Mouse (Mus musculus) brown adipose tissue, adult 24 weeks (tissue): Measurements from ENCODE around the gene Nit1. TPM values are rescaled to one million over a fixed set of nuclear protein-coding genes. Genes with fewer than 3 reads are reported as not detected.
A peak's percentile ranks its signal among the peaks of the same experiment; 100 is the strongest.

ENCODE experiments used
- H3K27ac ChIP-seq: fragments of 200-500 bp; replicated peaks from 2 replicates; pipeline ENCODE4 v1.5.1; 2012; ENCODE audit warnings: low read depth, mild to moderate bottlenecking, low read length
- H3K4me1 ChIP-seq: fragments of 200-500 bp; 2 replicates; pipeline ENCODE4 v1.6.1; 2012; ENCODE audit warnings: low read length, mixed read lengths; ENCODE audit not compliant: control insufficient read depth, insufficient read depth, insufficient read length
- H3K4me3 ChIP-seq: fragments of 200-500 bp; 2 replicates; pipeline ENCODE4 v1.5.1; 2012; ENCODE audit warnings: low read depth, mild to moderate bottlenecking, low read length, moderate library complexity; ENCODE audit not compliant: insufficient read depth
- polyA plus RNA-seq: library from polyadenylated mRNA; stranded (reverse); fragments of >200 nt; gene quantifications from 2 replicates; pipeline ENCODE4 v1.2.4, GENCODE M21; 2012; ENCODE audit not compliant: missing spikeins, insufficient read depth, insufficient read length

Gene Nit1
- polyA plus RNA-seq = 41.1 and 62.5 TPM in 2 replicates

DNA sequence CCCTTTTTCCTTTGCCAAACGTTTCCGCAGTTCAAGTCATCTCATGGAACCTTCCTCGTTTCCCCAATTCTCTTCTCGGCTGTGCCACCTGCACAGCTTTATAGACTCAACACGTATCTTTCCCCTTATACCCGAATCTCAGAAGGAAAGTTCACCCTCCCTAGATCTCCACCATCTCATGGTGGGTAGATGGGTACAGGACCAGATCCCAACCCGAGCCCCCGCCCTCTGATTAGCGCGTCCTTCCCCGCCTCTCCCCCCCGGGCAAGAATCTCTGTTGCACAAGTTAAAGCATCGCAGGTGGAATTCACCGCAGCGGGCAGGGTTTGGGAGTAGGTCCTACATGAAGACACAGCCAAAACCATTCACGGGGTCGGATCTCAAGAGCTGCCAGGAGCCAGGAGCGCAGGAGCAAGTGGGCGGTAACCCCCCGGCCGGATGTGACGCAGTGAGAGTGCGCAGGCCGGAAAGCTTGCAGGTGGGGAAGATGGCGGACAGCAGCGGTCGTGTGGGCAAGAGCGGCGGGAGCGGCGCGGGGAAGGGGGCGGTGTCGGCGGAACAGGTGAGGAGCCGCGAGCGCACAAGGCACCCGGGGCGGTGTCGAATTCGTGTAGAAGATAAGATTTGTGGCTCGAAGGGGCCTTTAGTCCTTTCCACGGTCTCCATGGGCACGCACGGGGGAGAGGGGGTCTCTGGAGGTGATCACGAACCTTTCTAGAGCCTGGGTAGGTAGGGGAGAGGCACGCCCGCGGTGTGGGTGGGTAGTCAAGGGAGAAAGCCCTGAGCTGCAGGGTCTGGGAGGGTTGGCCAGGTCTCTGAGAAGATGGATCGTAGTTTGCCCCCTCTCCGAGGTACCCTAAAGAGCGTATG, at the start of gene Nit1, which contains the start of gene Pfdn2:
Nit1 (minus strand) TSS at position 422 of the 870 bp plus-strand sequence.
Pfdn2 (plus strand) TSS at position 446 of the 870 bp plus-strand sequence.
- Histone ChIP-seq H3K27ac (peak within 1 kb of the TSS; percentile 52), H3K4me3 (peak within 1 kb of the TSS; percentile 79), H3K4me1 (peaks cover 6% of the 10 kb centered on the region; the same call in 1 of the 2 replicates)

DNA sequence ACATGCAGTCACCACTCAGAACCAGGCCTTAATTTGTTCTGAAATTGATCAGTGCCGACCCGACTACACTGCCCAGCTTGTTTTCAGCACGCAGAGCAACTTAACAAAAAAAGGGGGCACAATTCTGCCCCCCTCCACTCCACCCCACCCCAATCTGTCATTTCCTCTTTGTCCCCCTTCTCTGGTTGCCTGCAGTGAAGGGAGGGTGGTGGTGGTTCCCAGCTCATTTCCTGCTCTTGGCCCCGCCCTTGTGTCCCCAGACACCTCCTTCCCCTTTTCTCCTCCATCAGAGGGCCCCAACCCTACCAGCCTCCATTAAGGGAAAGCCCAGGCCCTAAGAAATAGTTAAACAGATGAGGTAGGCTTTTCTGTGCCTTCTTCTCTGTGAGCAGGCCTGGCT, 44.7 kb upstream of the Nit1 start:
- Histone ChIP-seq H3K27ac (peak overlapping the region; percentile 94), H3K4me3 (peak overlapping the region; percentile 62), H3K4me1 (no peaks in the 10 kb centered on the region)

DNA sequence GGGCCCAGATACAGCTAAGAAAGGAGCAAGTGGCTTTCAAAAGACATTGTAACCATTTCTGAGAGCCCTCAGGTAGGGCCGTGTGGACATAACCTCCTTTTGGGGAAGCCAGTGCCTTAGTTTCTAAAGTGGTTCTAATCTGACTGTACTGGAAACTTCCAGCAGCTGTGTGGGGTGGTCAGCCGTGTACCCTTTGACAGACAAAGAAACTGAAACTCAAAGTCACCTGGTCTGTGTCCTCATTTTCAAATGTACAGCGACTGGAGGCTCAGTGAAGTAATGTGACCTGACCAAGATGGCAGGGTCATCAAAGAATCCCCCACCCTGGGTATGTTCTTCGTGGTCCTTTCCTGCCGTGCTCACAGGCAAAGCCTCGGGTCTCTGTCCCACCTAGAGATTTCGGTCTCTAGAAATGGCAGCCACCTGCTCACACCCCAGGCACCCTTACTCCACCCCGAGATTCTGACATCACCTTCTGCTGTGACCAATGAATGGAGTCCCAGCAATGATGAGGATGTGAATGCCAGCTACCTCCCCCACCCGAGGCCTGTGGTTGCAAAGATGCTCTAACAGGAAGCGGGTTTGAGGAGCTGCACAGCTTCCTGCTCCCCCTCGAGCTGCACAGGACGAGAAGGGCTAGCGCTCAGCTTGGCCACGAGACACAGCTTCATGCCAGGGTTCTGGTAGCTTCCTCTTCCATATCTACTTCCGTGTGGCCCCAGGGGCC, 43.1 kb upstream of the Nit1 start, which contains the start of gene Arhgap30:
Arhgap30 (plus strand) TSS at position 579 of the 727 bp plus-strand sequence.
- Histone ChIP-seq H3K4me3 (peak within 1 kb of the TSS; percentile 62), H3K27ac (peak within 1 kb of the TSS; percentile 94), H3K4me1 (no peaks in the 10 kb centered on the region)

DNA sequence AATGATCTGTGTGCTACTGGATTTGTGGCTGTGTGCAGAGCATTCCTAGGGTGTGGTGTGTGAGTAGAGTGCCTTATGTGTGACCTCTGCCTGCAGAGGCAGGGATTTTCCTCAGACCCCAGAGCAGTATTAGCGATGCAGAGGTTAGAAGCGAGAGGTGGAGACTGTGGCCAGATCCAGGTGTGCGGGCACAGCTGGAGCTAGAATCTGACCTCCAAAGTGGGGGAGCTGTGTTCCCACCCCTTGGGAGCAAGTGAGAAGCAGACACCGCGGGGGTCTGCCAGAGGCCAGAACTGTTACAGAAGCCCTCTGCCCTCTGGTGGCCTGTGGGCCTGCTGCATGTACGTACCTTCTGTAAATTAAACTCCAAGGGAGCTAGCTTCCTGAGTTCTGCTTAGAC, 41.7 kb upstream of the Nit1 start:
- no peak overlapping the region for H3K4me3 ChIP-seq
- no peaks in the 10 kb centered on the region for H3K4me1 ChIP-seq
- H3K27ac ChIP-seq = no peak overlapping the region

DNA sequence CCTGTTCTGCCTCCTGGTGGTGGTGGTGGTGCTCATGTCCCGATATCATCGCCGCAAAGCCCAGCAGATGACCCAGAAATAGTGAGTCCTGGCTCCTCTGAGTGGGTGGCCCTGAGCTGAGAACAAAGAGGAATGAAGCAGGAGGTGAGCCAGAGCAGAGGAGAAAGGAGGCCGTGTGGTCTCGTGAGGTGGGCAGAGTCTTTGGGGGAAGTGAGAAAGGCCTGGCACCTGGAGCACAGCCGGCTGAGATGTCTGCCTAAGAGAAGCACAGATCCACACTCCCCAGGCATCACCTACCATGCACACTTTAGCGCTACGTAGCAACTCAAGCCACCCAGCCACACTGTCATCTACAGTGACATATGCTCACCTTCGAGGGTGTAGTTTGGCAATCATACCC, 39.7 kb upstream of the Nit1 start:
- Histone ChIP-seq H3K27ac (no peak overlapping the region), H3K4me3 (no peak overlapping the region), H3K4me1 (0 out of 2 replicates have a peak, but pooled peaks cover 1% of the 10 kb centered on the region)

DNA sequence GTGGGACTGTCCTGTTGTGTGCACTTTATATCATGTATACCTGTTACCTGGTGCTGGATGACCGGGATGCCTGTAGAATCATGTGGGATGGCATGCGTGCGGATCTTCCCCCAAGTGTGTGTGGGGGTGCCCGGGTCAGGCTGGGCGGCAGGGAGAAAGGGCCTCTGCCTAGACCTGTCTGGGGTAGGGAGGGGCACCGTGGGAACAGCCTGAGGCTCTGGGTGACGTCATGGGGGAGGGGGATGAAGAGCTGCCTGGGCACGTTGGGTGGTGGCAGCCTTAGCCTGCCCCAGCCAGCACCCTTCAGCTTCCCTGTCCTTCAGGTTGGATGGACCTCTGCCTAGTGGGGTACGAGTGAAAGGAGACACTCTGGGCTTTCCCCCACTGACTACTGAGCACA, 38.9 kb upstream of the Nit1 start:
- no peak overlapping the region for H3K4me3 ChIP-seq
- 0 out of 2 replicates have a peak, but pooled peaks cover 3% of the 10 kb centered on the region for H3K4me1 ChIP-seq
- no peak overlapping the region for H3K27ac ChIP-seq

DNA sequence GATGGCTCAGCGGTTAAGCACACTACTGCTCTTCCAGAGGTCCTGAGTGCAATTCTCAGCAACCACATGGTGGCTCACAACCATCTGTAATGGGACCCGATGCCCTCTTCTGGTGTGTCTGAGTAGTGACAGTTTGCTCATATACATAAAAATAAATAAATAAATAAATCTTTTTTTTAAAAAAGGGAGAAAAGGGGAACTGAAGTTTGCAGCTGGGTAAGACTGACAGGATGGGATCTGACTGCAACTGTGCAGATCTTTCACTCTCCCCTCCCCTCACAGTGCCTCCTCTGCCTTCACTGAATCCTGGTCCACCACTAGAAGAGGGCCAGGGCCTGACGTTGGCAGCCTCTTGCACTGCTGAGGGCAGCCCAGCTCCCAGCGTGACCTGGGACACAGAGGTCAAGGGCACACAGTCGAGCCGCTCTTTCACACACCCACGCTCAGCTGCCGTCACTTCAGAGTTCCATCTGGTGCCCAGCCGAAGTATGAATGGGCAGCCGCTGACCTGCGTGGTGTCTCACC, 36.7 kb upstream of the Nit1 start:
- H3K4me3 ChIP-seq = no peak overlapping the region
- H3K4me1 ChIP-seq = 0 out of 2 replicates have a peak, but pooled peaks cover 3% of the 10 kb centered on the region
- H3K27ac ChIP-seq = no peak overlapping the region

DNA sequence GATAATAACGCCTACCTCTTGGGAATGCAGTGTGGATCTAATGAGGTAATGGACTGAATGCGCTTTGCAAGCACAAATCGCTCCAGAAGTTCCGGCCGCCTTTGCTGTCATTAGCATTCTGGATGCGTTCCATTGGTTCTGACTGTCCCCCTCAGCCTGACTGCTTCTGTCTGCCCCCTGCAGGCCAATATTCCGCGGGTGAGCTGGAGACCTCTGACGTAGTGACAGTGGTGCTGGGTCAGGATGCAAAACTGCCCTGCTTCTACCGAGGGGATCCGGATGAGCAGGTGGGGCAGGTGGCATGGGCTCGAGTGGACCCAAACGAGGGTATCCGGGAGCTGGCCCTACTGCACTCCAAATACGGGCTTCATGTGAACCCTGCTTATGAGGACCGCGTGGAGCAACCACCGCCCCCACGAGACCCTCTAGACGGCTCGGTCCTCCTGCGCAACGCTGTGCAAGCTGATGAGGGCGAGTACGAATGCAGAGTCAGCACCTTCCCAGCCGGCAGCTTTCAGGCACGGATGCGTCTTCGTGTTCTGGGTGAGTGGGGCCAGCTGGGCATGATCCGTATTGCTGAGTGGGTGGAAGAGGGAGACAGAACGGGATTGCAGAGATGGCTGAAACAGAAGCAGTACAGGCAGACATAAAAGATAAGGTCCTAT, 34.6 kb upstream of the Nit1 start:
- Histone ChIP-seq H3K27ac (no peak overlapping the region), H3K4me3 (0 out of 2 replicates have a peak overlapping the region, but pooled peaks have one; percentile 12), H3K4me1 (0 out of 2 replicates have a peak, but pooled peaks cover 3% of the 10 kb centered on the region)

DNA sequence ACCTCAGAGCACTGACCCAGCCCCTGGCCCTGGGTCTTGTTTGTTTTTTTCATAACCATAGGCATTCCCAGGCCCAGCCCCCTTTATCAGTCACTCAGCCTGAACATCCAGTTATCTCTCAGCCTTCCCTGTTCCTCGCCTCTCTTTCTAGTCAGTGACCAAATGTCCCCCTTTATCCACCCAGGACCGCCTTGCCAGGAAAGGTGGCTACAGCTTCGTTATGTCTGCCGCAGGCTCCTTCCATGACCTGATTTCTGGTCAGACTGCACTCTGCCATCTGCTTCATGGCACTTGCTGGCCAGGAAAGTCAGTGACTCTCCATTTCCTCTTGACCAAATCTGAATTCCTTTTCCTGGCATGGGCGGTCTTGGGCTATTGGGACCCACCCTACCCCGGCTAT, 32.9 kb upstream of the Nit1 start:
- no peak overlapping the region for H3K27ac ChIP-seq
- H3K4me1 ChIP-seq = 0 out of 2 replicates have a peak, but pooled peaks cover 3% of the 10 kb centered on the region
- no peak overlapping the region for H3K4me3 ChIP-seq

DNA sequence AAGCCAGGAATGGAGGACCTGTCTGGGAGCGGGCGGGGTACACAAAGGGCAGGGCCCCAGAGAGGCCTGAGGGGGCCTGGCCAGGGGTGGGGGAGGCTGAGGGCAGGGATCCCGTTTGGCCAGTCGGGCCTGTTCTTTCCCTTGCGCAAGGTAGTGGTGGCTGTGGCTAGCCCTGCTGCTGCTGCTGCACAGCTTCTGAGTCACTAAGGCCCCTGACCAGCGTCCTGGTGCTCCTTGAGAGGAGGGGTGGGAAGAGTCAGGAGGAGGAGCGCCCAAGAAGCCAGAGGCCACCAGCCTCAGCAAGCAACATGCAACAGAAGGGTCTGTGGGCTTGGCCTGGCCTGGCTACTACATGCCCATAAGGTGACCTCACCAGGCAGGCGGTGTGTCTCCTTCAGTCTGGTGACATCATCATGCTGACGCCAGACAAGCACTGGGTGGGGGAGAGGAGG, 30.2 kb upstream of the Nit1 start:
- Histone ChIP-seq H3K4me1 (0 out of 2 replicates have a peak, but pooled peaks cover 3% of the 10 kb centered on the region), H3K27ac (no peak overlapping the region)

DNA sequence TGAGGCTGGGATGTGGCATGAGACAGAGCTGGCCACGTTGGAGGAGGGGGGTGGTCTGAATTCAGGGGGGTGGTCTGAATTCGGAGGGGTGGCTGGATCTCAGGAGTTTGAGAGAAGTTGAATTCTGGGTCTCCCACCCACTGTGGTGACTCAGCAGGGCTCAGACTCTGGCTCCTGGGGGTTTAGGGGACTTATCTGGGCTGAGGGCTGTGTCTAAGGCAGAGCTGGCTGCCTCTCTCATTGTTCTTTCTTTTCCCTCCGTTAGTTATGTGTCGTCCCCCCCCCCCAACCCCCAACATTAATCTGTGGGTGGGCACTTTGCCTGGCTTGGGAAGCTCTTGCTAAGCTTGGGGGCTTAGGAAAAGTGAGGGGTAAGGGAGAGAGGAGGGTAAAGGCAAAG, 28.5 kb upstream of the Nit1 start:
- no peak overlapping the region for H3K27ac ChIP-seq
- no peaks in the 10 kb centered on the region for H3K4me1 ChIP-seq
- no peak overlapping the region for H3K4me3 ChIP-seq

More for the DNA sequence above, 30.2 kb upstream of the Nit1 start:
- no peak overlapping the region for H3K4me3 ChIP-seq

DNA sequence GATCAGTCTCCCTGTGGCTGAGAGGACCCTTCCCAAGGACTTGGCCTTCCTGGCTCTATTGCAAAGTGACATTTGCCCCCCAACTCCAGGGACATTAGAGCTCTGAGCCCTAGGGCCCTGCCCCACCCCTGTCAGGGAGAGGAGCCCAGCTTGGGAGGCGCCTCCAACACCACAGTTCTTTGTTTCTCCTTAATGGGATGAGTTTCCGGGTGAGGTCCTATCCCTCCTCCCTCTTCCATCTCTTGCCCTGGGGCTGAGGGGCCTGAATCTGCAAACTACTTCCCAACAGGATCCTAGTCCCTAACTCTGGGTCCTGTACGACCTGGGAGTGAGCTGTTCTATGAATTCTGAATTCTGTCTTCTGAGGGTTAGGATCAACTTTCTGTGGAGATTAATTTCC, 27.4 kb upstream of the Nit1 start:
- H3K4me1 ChIP-seq = no peaks in the 10 kb centered on the region
- H3K27ac ChIP-seq = no peak overlapping the region
- H3K4me3 ChIP-seq = no peak overlapping the region

DNA sequence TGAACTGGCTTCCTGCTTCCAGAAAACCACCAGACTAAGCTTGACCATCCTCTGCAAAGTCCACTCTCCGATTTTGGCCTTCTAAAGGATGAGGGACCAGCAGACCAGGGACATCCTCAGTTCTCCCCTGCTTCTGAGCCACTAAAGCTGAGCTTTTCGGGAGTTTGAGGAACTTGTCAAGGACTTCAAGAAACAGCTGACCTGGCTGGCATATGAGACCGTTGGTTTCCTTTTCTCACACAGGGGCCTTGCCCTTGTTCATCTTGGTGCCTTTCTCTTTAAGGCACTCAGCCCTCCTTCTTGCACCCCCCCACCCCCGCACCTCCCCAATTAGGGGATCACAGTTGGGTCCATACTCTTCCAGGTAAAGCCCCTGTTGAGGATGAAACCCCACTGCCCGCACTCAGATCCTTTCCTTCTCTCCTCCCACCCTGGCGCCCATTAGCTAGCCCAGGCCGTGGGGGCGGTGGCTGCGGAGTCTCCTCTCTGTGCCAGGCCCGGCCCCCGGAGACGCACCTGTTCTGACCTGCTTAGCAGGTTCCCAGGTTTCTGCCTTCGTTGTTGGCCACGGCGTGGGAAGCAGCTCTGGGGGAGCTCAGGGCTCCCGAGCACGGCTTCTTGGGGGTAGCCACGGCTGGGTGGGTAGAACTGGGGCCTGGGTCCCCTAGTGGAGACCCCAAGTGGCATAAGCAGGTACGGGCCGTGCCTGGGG, 24.6 kb upstream of the Nit1 start, which contains the start of gene Nectin4:
Nectin4 (plus strand) TSS at position 255 of the 712 bp plus-strand sequence.
- no peak within 1 kb of the TSS for H3K27ac ChIP-seq
- H3K4me1 ChIP-seq = no peaks in the 10 kb centered on the region
- no peak within 1 kb of the TSS for H3K4me3 ChIP-seq

DNA sequence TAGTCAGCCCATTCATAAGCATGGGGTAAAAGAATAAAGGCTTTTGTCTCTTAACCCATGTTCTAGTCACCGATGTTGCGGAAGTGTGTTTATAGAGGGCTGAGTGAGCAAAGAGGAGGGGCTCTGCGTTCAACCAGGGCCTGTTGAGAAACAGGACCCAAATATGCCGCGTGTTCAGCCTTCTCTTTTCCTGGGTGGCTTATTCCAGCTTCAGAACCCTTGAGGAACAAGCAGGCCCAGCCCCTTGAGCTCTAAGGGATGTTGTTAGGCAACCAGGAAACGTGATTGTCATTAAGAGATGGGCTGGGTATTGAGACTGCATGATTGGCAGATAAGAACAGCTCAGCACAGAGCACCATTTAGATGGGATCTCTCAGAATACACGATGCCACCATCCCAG, 20.5 kb upstream of the Nit1 start:
- Histone ChIP-seq H3K4me1 (no peaks in the 10 kb centered on the region), H3K4me3 (no peak overlapping the region), H3K27ac (no peak overlapping the region)
